Comparison of ENCODE assay signal across 20 mouse cellular contexts in the genomic region with DNA sequence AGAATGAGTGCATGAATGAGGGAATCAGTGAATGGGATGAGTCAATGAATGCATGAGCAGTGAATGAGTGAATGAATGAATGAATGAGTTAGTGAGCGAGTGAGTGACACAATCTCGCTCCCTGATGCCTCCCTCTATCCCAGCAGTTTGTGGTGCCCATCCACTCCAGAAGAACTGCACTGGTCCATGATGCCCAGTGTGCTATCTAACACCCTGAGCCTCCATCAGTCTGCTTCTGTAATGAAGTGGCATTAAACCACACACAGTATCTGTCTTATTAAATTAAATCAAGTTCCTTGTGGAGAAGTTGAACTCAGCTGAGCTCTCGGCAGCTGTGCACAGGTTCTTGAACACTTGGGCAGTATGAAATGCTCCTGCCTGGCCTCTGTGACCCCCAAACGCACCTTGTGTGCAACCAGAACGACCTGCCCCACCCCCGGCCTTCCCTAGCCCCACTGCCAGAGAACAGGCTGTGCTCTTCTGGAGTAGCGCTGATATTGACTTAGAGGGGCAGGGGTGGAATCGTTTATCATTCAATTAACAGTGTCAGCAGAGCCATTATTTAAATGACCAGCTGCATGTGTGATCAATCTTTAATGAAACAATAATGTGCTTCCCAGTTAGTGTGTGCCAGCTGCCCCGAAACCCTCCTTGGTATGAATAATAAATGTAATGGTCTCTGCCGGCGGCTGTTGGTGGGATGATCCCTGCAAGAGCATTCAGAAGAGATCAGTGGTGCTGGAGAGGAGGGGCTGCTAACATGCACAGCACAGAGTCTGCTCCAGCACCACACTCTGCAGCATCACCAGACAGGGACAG. TPM values are rescaled to one million over a fixed set of nuclear protein-coding genes. Genes with fewer than 3 reads are reported as not detected.
DNase-seq lines count a peak whose midpoint lies in the region; ATAC-seq and TF ChIP-seq lines count a peak whose summit lies in the region.
"Had no signal": no experiment of that assay in that cellular context is flagged by ENCODE, and none has a peak within 500 bp of the region (broad histone marks: within the 10 kb centered on the region; RNA-seq: fewer than 3 reads in every experiment).

No protein-coding gene starts in this region.

- H3K36me3 ChIP-seq in hindbrain, embryonic 14.5 days (replicated peaks; ENCODE audit: control insufficient read depth, insufficient read depth) = no peaks in the 10 kb centered on the region
- no peaks in the 10 kb centered on the region for H3K36me3 ChIP-seq in midbrain, postnatal 0 days (ENCODE audit: insufficient read depth, low read length)
- H3K36me3 ChIP-seq: limb, embryonic 12.5 days; liver, embryonic 15.5 days had no signal

- no peak overlapping the region for H3K4me3 ChIP-seq in hindbrain, embryonic 14.5 days (replicated peaks; ENCODE audit: low read length)
- H3K4me3 ChIP-seq in midbrain, postnatal 0 days (ENCODE audit: low read depth, low read length) = no peak overlapping the region
- H3K4me3 ChIP-seq: limb, embryonic 12.5 days; liver, embryonic 15.5 days; myocyte had no signal

- no peaks in the 10 kb centered on the region for H3K27me3 ChIP-seq in hindbrain, embryonic 14.5 days (ENCODE audit: control insufficient read depth, insufficient read depth, low read length)
- no peaks in the 10 kb centered on the region for H3K27me3 ChIP-seq in midbrain, postnatal 0 days (ENCODE audit: insufficient read depth, low read length)

- TF ChIP-seq POLR2A in brain, embryonic 14.5 days (IDR thresholded peaks at IDR 0.05; ENCODE audit: borderline replicate concordance, extremely low read depth, insufficient read depth, insufficient read length, poor library complexity, severe bottlenecking) = no peak

- WGBS in hindbrain, embryonic 14.5 days = 25% methylated on average over 11 of the region's 11 CpGs
- 32% methylated on average over 11 of the region's 11 CpGs for WGBS in midbrain, postnatal 0 days

- H3K27ac ChIP-seq in hindbrain, embryonic 14.5 days = peak overlapping the region; percentile 23; the same call in 1 of the 2 replicates
- H3K27ac ChIP-seq in midbrain, postnatal 0 days (ENCODE audit: low read depth, low read length) = peak overlapping the region; percentile 26; the same call in 1 of the 2 replicates
- H3K27ac ChIP-seq: limb, embryonic 12.5 days; liver, embryonic 15.5 days had no signal

- peak; percentile 76 for ATAC-seq in hindbrain, embryonic 14.5 days (ENCODE audit: low FRiP score)
- no peak; the same call in 1 of the 2 replicates for ATAC-seq in midbrain, postnatal 0 days (ENCODE audit: low FRiP score)

- H3K9ac ChIP-seq in hindbrain, embryonic 14.5 days = no peak overlapping the region
- H3K9ac ChIP-seq in midbrain, postnatal 0 days (replicated peaks; ENCODE audit: low read length, poor library complexity, severe bottlenecking) = no peak overlapping the region
- H3K9ac ChIP-seq: limb, embryonic 12.5 days; liver, embryonic 15.5 days had no signal

- TF ChIP-seq CTCF in brain, embryonic 14.5 days (IDR thresholded peaks at IDR 0.05; ENCODE audit: borderline replicate concordance, extremely low read depth, insufficient read depth, insufficient read length) = no peak
- no peak for TF ChIP-seq CTCF in midbrain, postnatal 0 days (IDR thresholded peaks at IDR 0.05)

- peaks cover 25% of the 10 kb centered on the region for H3K4me1 ChIP-seq in hindbrain, embryonic 14.5 days (replicated peaks; ENCODE audit: control insufficient read depth, insufficient read depth, low read length)
- peaks cover 11% of the 10 kb centered on the region for H3K4me1 ChIP-seq in midbrain, postnatal 0 days (ENCODE audit: insufficient read depth, low read length)
- H3K4me1 ChIP-seq: liver, embryonic 15.5 days had no signal

- DNase-seq in brain, embryonic 14.5 days (ENCODE audit: low read depth) = peak; percentile 84
- DNase-seq in embryo, embryonic 9.5 days (ENCODE audit: extremely low spot score) = peak; percentile 33
- peak; percentile 68 for DNase-seq in hindbrain, embryonic 14.5 days (ENCODE audit: low spot score)
- peak; percentile 49 for DNase-seq in midbrain, postnatal 0 days (ENCODE audit: low spot score)
- no peak for DNase-seq in ovary, postnatal 10 days (ENCODE audit: low spot score)
- DNase-seq in thymus, postnatal 4 days = no peak
- no peak for DNase-seq in MN1 (ENCODE audit: low spot score)
- DNase-seq in kidney, adult 11 months = no peak
- DNase-seq: cerebellum, adult 11 months; kidney, adult 18-20 months; kidney, postnatal 25 days; lung, postnatal 14 days had no signal

- H3K4me2 ChIP-seq in hindbrain, embryonic 14.5 days (replicated peaks) = 0 out of 2 replicates have a peak overlapping the region, but pooled peaks have one; percentile 21
- H3K4me2 ChIP-seq in midbrain, postnatal 0 days (ENCODE audit: low read depth, low read length, poor library complexity, severe bottlenecking) = no peak overlapping the region
- H3K4me2 ChIP-seq: limb, embryonic 12.5 days; liver, embryonic 15.5 days had no signal

- no peaks in the 10 kb centered on the region for H3K9me3 ChIP-seq in hindbrain, embryonic 14.5 days (ENCODE audit: control insufficient read depth, low read length)
- H3K9me3 ChIP-seq in midbrain, postnatal 0 days (ENCODE audit: low read length) = no peaks in the 10 kb centered on the region
- H3K9me3 ChIP-seq: liver, embryonic 15.5 days had no signal

RNA-seq across cellular contexts. Expression of a gene that starts 33.0 kb away (rescaled TPM):
- polyA plus RNA-seq in brain, embryonic 14.5 days (2012; rRNA removed) = 0.14 and 0.24 TPM in 2 replicates
- 0.54 TPM in 1 of 2 replicates, not detected in the other for polyA plus RNA-seq in hindbrain, embryonic 14.5 days (2014; fragmentation: Nextera tagmentation; extraction: Ambion mirVana)
- total RNA-seq in midbrain, postnatal 0 days (2014; rRNA removed) = not detected in 2 replicates
- polyA plus RNA-seq in midbrain, postnatal 0 days (2015; fragmentation: Nextera tagmentation; extraction: Ambion mirVana) = not detected in 2 replicates
- total RNA-seq: gastrocnemius, adult 18-20 months; heart, adult 8-10 months; heart, postnatal 25 days; left cerebral cortex, adult 18-20 months; MEL had no signal
- polyA plus RNA-seq: limb, embryonic 12.5 days; myocyte had no signal

Comparison
In these comparisons a context has a peak if more than half of its experiments do, and no peak if none do; other contexts are left out.
1. DNase-seq: peak in brain, embryonic 14.5 days (single experiment), embryo, embryonic 9.5 days (single experiment), hindbrain, embryonic 14.5 days (single experiment) and midbrain, postnatal 0 days (single experiment); none in ovary, postnatal 10 days (single experiment), thymus, postnatal 4 days (single experiment), MN1 (single experiment) and kidney, adult 11 months (single experiment).